Mouse (Mus musculus): Measurements from ENCODE around the gene Fam213a.

Gene Fam213a

DNA sequence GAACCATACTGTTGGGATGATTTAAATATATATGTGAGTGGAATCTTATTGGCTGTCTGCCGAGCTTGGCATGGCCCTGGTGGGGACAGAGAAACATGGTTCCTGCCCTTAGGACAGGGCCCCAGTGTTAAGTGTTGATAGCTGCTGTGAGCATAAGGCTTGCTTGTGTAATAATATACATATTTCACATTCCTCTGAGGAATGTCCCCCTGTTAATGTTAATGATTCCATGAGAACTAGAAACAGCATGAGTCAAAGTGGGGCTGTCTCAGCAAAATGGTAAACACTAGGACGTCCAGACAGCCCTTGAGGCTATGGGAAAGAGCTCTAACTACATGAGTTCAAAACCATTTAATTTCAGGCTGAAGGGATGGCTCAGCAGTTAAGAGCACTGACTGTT, 26.4 kb downstream of the Fam213a start:
- no peak for DNase-seq (ENCODE audit: low read depth, low spot score)
- Histone ChIP-seq H3K27me3 (ENCODE audit: control insufficient read depth, insufficient read depth, low read length, poor library complexity, severe bottlenecking) (no peaks in the 10 kb centered on the region), H3K36me3 (ENCODE audit: control insufficient read depth, insufficient read depth, low read length, poor library complexity, severe bottlenecking) (no peaks in the 10 kb centered on the region)

DNA sequence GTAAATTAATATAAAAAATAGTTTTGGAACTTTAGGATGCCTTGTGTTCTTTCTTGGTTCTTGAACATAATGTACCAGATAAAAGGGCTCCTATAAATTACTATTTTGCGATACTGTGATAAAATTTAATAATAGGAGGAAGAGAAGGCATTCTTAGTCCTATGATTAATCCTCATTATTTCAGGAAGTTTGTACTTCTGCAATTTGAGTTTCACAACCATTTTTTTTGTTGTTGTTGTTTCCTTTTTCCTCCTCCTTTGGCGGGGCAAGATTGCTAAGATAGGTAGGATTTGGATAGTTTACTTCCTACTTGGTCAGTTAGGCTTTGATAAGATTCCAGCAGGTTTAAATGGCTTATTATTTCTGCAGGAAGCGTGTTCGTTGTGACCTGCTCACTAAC, 28.0 kb downstream of the Fam213a start:
- Histone ChIP-seq H3K36me3 (ENCODE audit: control insufficient read depth, insufficient read depth, low read length, poor library complexity, severe bottlenecking) (no peaks in the 10 kb centered on the region), H3K27me3 (ENCODE audit: control insufficient read depth, insufficient read depth, low read length, poor library complexity, severe bottlenecking) (no peaks in the 10 kb centered on the region)
- DNase-seq (ENCODE audit: low read depth, low spot score) = no peak

DNA sequence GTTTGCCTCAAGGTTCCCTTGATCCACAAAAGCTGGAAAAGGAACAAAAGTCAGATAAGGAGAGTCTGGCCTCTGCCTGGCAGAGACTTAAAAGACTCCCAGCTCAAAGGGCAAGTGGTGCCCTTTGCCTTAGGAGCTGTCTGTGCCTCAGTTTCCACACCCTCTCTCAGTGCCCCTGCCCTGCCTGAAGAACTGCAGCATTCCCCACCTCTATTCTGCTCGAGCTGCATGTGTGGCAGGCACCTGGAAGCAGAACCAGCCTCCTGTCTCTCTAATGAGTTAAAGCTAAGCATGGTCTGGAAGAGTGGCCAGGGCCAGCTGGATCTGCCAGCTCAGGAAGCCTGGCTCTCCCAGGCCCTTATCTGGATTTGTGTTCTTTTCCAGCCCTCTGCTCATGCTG, 33.9 kb downstream of the Fam213a start:
- no peaks in the 10 kb centered on the region for H3K27me3 ChIP-seq (ENCODE audit: control insufficient read depth, insufficient read depth, low read length, poor library complexity, severe bottlenecking)
- no peak for DNase-seq (ENCODE audit: low read depth, low spot score)
- no peaks in the 10 kb centered on the region for H3K36me3 ChIP-seq (ENCODE audit: control insufficient read depth, insufficient read depth, low read length, poor library complexity, severe bottlenecking)

DNA sequence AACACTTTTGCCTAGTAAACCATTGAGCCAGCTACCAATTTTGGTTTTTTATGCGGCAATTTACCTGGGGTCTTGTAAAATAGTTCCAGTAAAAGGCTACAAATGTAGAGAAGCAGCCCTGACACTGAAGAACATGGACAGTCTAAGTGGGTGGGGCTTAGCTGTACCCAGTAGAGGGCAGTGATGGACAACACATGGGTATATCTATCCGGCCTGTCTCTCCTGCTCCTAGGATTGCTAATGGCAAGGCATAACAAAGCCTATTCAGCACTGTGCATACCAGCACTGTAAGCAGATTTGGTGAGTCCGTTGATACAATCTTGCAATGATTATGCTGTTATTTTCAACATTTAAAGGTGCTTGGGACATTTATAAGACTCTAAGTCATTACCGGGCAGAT, 34.6 kb downstream of the Fam213a start:
- no peaks in the 10 kb centered on the region for H3K27me3 ChIP-seq (ENCODE audit: control insufficient read depth, insufficient read depth, low read length, poor library complexity, severe bottlenecking)
- peak; percentile 82 for DNase-seq (ENCODE audit: low read depth, low spot score)
- no peaks in the 10 kb centered on the region for H3K36me3 ChIP-seq (ENCODE audit: control insufficient read depth, insufficient read depth, low read length, poor library complexity, severe bottlenecking)

DNA sequence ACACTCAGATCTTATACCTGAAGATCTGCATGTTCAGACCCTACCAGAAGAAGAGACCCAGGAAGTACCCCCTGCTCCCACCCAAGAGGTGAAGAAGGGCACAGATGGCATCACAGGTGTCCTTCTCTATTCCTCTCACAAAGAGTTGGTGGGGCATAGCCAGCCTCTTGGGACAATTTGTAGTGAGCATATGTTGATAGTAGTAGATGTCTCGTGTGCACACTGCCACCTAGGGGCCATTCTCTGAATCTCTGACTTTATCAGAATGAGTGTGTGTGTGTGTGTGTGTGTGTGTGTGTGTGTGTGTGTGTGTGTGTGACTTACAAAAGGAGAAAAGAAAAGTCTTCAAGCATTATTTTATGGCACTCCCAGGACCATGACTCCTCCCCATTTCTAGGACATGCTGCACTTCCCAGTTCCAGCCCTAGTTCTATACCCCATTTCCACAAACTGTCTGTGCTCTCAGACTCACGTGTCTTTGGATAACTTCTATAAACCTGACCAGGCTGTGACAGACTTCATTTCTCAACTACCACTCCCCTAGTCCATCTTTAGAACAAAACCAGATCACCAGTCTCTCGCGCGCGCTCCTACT, 38.4 kb downstream of the Fam213a start:
- DNase-seq (ENCODE audit: low read depth, low spot score) = peak; percentile 91
- no peaks in the 10 kb centered on the region for H3K27me3 ChIP-seq (ENCODE audit: control insufficient read depth, insufficient read depth, low read length, poor library complexity, severe bottlenecking)
- no peaks in the 10 kb centered on the region for H3K36me3 ChIP-seq (ENCODE audit: control insufficient read depth, insufficient read depth, low read length, poor library complexity, severe bottlenecking)

DNA sequence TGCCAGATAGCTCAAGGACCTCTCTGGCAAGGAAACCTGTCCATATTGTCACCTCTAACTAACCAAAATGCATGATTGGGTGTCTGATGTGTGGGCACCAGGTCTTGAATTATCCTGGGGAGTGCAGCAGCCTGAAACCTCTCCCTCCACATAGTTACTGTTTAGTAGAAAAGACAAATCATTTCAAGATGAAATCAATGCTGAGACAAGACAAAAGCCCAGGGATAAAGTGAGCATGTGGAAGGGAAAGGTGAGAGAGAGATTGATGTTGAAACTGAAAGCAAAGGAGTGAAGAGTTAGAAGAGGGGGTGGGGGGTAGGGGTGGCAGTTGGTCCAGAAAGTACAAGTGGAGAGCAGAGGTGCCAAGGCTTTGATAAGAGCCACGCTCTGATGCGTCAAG, 45.5 kb downstream of the Fam213a start:
- no peak for DNase-seq (ENCODE audit: low read depth, low spot score)
- no peaks in the 10 kb centered on the region for H3K36me3 ChIP-seq (ENCODE audit: control insufficient read depth, insufficient read depth, low read length, poor library complexity, severe bottlenecking)
- H3K27me3 ChIP-seq (ENCODE audit: control insufficient read depth, insufficient read depth, low read length, poor library complexity, severe bottlenecking) = no peaks in the 10 kb centered on the region

DNA sequence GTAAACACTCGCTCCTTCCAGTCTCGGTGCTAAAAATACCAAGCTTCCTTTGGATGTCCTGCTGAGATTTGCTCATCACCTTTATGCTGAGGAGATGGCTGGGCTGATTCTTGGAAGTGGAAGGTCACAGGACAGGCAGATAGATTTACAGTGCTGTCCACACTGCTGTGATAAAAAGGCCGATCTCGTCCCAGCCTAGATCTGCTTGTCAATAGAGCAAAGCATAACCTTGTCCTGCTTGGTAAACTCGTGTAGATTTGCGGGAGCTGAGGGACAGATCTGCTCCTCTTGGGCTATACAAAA, 46.0 kb downstream of the Fam213a start:
- DNase-seq (ENCODE audit: low read depth, low spot score) = peak; percentile 30
- Histone ChIP-seq H3K36me3 (ENCODE audit: control insufficient read depth, insufficient read depth, low read length, poor library complexity, severe bottlenecking) (no peaks in the 10 kb centered on the region), H3K27me3 (ENCODE audit: control insufficient read depth, insufficient read depth, low read length, poor library complexity, severe bottlenecking) (no peaks in the 10 kb centered on the region)

DNA sequence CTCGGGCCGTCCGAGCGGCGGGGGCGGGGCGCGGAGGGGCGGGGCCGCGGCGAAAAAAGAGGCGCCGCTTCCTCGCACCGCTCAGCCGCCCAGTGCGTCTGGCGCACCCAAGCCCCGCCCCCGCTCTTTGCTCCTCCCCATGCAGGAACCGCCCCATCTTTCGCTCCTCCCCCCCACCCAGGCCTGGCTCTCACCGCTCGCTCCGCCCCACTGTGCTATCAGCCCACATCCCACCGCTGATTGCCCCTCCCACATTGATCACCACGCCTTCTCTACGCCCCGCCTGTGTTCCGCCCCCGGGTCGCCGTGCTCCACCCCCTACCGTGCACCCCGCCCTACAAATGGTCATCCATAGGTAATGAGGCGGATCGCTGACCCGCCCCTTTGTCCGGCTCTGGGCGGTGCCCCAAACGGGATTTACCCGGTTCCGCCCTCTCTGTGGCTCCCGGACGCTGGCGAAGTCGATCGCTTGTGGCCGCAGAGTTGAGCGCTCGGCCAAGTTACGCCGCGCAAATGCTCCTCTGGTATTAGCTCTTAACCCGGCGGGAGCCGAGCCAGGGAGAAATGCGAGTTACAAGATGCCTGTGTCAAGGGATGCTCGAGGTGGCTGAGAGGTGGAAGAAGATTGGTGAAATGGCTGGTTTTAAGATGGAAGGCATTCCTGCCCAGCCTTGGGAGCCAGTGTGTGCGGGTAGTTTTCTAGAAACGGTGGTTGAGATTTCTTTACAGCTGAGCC, 46.6 kb downstream of the Fam213a start:
- no peaks in the 10 kb centered on the region for H3K36me3 ChIP-seq (ENCODE audit: control insufficient read depth, insufficient read depth, low read length, poor library complexity, severe bottlenecking)
- peak; percentile 99 for DNase-seq (ENCODE audit: low read depth, low spot score)

DNA sequence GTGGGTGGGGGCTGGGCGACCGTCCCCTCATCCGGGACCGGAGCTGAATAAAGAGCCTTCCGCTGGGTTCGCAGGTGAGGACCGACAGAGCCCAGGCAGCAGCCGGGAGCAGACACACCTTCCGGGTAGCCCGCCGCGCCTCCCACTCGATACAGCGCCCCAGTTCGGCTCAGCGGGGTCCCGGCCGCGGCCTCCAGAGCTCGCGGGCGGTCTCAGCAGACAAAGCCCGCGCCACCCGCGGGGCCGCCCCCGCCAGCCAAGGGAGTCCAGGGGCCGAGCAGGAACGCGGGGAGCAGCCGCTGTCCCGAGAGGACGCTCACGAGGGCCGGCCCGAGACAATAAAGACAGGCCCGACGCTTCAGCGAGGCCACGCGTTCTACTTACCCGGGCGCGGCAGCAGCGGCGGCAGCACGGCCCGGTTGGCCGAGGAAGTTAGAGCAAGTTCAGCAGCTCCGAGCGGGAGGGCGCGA, 47.2 kb downstream of the Fam213a start, which contains the start of gene Tspan14:
Gene Tspan14, minus strand, starts transcription at position 416 of the 470 bp plus-strand sequence.
- no peaks in the 10 kb centered on the region for H3K27me3 ChIP-seq (ENCODE audit: control insufficient read depth, insufficient read depth, low read length, poor library complexity, severe bottlenecking)
- no peaks in the 10 kb centered on the region for H3K36me3 ChIP-seq (ENCODE audit: control insufficient read depth, insufficient read depth, low read length, poor library complexity, severe bottlenecking)
- no peak for DNase-seq (ENCODE audit: low read depth, low spot score)

More for the DNA sequence above, 46.6 kb downstream of the Fam213a start:
- H3K27me3 ChIP-seq (ENCODE audit: control insufficient read depth, insufficient read depth, low read length, poor library complexity, severe bottlenecking) = no peaks in the 10 kb centered on the region

DNA sequence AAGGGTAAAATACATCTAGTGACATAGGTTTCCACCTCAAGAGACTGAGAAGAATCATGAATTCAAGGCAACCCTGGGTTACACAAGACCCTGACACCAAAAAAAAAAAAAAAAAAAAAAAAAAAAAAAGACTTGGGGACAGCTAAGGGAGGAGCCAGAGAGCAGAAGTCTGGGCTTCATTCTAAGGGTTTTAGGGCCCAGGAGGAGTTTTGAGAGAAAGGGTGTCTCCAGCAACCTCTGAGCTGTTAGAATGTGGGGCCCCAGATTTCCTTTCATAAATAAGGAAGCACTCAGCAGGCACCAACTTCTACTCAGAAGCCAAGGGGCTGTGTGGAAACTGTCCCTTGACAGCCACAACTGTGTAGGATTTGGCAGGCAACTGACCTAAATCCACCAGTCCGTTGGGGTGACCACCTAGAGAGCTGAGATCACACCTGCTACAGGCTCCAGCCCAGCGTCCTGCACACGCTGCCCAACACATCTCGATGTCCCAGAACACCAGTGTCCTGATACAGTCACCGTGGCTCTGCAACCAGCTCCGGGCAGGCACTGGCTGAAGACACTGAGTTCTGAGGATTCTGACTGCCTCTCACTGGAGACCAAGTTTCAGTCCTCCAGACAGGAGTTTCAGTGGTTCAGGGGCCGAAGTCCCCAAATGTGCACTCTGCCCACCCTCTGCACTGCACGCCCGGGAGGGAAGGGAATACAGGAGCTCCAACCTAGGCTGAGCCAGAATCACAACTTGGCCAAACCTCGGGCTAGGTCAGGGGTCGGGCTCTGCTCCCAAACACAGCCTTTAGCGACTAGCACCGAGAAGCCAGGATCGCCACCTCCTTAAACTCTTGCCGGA, 47.9 kb downstream of the Fam213a start:
- Histone ChIP-seq H3K36me3 (ENCODE audit: control insufficient read depth, insufficient read depth, low read length, poor library complexity, severe bottlenecking) (no peaks in the 10 kb centered on the region), H3K27me3 (ENCODE audit: control insufficient read depth, insufficient read depth, low read length, poor library complexity, severe bottlenecking) (no peaks in the 10 kb centered on the region)
- DNase-seq (ENCODE audit: low read depth, low spot score) = peak; percentile 49

DNA sequence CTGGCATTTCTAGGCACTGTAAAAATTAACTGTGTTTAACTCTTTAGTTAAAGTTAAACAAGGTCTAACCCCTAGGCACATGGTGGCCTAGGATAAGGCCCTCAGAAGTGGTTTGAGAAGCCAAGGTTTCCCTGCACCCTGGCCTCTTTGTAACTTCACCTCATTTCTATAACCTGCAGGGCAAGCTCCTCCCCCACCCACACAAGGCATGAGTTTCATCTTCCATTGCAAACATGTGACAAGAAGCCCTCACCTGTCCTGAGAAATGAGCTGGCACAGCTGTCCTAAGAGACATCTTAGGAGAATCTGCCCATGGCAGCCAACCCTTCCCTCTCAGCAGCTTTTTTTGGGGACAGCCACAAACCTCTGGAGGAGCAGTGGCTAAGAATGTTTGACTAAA, 48.7 kb downstream of the Fam213a start:
- H3K27me3 ChIP-seq (ENCODE audit: control insufficient read depth, insufficient read depth, low read length, poor library complexity, severe bottlenecking) = no peaks in the 10 kb centered on the region
- H3K36me3 ChIP-seq (ENCODE audit: control insufficient read depth, insufficient read depth, low read length, poor library complexity, severe bottlenecking) = no peaks in the 10 kb centered on the region
- DNase-seq (ENCODE audit: low read depth, low spot score) = peak; percentile 29

DNA sequence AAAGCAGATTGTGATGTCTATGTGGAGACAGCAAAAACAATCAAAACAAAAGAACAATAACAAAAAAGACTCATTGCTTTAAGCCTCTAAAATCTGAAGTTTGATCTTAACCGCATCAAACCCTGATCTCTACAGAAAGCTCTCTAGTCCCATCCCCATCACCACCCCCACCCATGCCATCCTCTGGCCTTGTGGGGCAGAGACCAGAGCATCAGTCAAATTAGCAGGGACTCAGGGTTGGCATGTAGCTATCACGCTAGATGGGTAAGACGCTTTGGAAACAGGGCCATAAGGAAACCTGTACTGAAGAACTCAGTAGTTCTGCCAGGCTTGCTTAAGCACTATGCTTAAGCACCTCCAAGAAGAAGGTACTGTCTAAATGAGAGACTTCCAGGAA, 49.4 kb downstream of the Fam213a start:
- DNase-seq (ENCODE audit: low read depth, low spot score) = no peak
- Histone ChIP-seq H3K27me3 (ENCODE audit: control insufficient read depth, insufficient read depth, low read length, poor library complexity, severe bottlenecking) (no peaks in the 10 kb centered on the region), H3K36me3 (ENCODE audit: control insufficient read depth, insufficient read depth, low read length, poor library complexity, severe bottlenecking) (no peaks in the 10 kb centered on the region)

DNA sequence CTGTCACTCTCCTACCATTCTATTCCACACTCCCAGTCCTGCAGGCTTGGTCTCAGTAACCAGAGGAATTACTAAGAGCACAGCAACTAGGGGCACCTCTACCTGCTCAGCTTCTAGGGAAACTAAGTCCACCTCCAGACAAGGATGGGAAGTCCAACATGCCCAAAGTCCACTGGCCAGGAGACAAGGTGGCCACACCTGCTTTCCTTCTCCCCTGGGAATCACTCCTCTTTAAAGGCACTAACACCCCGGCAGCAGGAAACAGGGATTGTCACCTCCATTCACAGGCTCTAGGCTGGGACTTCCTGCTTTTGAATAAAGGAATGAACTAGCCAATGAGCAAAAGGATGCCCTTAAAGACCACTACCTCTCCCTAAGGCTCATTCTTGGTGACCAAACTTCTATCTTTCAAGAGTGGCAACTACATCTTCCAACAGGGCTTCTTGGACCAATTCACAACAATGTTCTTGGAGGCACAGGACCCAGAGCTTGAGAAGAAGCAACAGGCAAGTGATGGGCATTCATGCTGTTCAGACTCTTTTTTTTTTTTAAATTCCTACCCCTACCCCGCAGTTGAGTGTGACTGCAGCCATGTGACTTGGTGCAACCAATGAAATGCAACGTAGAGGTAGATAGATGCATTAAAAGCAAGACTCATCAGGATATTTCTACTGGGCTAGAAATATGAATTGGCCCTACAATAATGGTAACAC, 49.9 kb downstream of the Fam213a start:
- Histone ChIP-seq H3K36me3 (ENCODE audit: control insufficient read depth, insufficient read depth, low read length, poor library complexity, severe bottlenecking) (no peaks in the 10 kb centered on the region), H3K27me3 (ENCODE audit: control insufficient read depth, insufficient read depth, low read length, poor library complexity, severe bottlenecking) (no peaks in the 10 kb centered on the region)
- no peak for DNase-seq (ENCODE audit: low read depth, low spot score)

DNA sequence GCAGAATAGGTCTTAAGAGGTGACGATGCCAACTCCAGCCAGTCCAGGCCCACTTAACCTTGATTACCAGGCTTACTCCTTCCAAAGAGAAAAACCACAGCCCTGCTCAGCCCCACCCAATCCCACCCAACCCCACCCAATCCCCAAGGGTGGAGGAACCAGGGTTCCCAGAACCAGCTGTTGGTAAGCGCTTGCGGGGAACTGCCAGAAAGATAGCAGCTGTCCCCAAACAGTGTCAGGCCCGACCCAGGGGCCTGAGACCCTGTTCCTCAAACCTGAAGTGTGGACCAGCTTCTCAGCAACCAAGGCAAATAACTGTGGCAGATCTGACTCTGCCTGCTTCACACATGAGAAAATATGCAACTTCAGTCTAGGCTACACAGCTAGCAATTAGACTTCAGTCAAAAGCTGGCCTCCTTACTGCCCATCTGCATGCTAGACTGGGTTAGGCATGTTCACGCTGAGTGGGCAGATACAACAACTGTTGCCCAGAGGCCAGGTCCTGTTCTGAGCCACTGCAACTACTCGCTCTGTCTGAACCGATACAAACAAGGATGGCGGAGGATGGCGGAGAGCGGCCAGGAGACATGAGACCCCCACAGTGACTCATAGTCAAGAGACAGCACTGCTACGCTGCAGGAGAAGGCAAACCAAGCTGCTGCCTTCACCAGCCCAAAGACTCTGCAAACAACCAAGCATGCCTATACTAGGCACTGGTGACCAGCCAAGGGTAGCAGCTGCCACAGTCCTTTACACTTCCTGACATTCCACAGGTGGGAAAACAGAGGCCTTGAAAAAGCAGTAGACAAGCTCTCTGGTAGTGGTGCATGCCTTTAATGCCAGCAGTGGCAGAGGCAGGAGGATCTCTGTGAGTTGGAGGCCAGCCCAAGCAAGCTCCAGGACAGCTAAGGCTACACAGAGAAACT, 51.0 kb downstream of the Fam213a start:
- Histone ChIP-seq H3K36me3 (ENCODE audit: control insufficient read depth, insufficient read depth, low read length, poor library complexity, severe bottlenecking) (no peaks in the 10 kb centered on the region), H3K27me3 (ENCODE audit: control insufficient read depth, insufficient read depth, low read length, poor library complexity, severe bottlenecking) (no peaks in the 10 kb centered on the region)
- peak; percentile 35 for DNase-seq (ENCODE audit: low read depth, low spot score)

Data from splenic B cell, adult 2 months (primary cell).